Mouse (Mus musculus) CD4-positive helper T cell, adult 2 months (primary cell): ENCODE measurements around the gene Fat4.
A peak's percentile ranks its signal among the peaks of the same experiment; 100 is the strongest.

Source experiments
- DNase-seq: peaks from one replicate; pipeline ENCODE4 v3.0.0-alpha.2; 2012; ENCODE audit warnings: low read depth, missing footprints, low spot score

The Fat4 gene

GRCm38 (mm10) chr3:38886890-38887355 is at the start of gene Fat4:
Gene Fat4, plus strand, starts transcription at chr3:38886940.
- no peak for DNase-seq

GRCm38 (mm10) chr3:38839438-38839837 is 47.3 kb upstream of the Fat4 start:
- DNase-seq = no peak

GRCm38 (mm10) chr3:38843000-38843538 is 43.7 kb upstream of the Fat4 start:
- DNase-seq = no peak

GRCm38 (mm10) chr3:38846602-38847382 is 39.9 kb upstream of the Fat4 start:
- DNase-seq = no peak

- DNase-seq = no peak
These were observed 37.7 kb upstream of the Fat4 start for GRCm38 (mm10) chr3:38849077-38849476.

- DNase-seq = peak; percentile 21
These were observed 37.2 kb upstream of the Fat4 start for GRCm38 (mm10) chr3:38849536-38849935.

- DNase-seq = no peak
These were observed 33.1 kb upstream of the Fat4 start for GRCm38 (mm10) chr3:38853650-38854049.

GRCm38 (mm10) chr3:38860683-38861082 is 26.1 kb upstream of the Fat4 start:
- DNase-seq = no peak

- no peak for DNase-seq
These were observed 15.4 kb upstream of the Fat4 start for GRCm38 (mm10) chr3:38871291-38871690.

- DNase-seq = no peak
These were observed 10.9 kb upstream of the Fat4 start for GRCm38 (mm10) chr3:38875872-38876271.

GRCm38 (mm10) chr3:38876706-38877105 is 10.0 kb upstream of the Fat4 start:
- no peak for DNase-seq

- DNase-seq = no peak
These were observed 4.0 kb upstream of the Fat4 start for GRCm38 (mm10) chr3:38882778-38883177.

GRCm38 (mm10) chr3:38883676-38884075 is 3.1 kb upstream of the Fat4 start:
- DNase-seq = no peak

GRCm38 (mm10) chr3:38884276-38884675 is 2.5 kb upstream of the Fat4 start:
- peak; percentile 33 for DNase-seq

- no peak for DNase-seq
These were observed 1.8 kb upstream of the Fat4 start for GRCm38 (mm10) chr3:38884919-38885418.

GRCm38 (mm10) chr3:38885481-38886001 is 1.2 kb upstream of the Fat4 start:
- peak; percentile 19 for DNase-seq

- DNase-seq = peak; percentile 12
These were observed 499 bp upstream of the Fat4 start for GRCm38 (mm10) chr3:38886061-38886821.

GRCm38 (mm10) chr3:38887381-38887991 is 746 bp downstream of the Fat4 start:
- peak; percentile 8 for DNase-seq

- DNase-seq = peak; percentile 18
These were observed 1.4 kb downstream of the Fat4 start for GRCm38 (mm10) chr3:38888111-38888510.

GRCm38 (mm10) chr3:38892791-38893224 is 6.1 kb downstream of the Fat4 start:
- DNase-seq = no peak

- no peak for DNase-seq
These were observed 14.1 kb downstream of the Fat4 start for GRCm38 (mm10) chr3:38900839-38901238.
